Mouse (Mus musculus) adrenal gland, postnatal 25 days (tissue): ENCODE results near the gene Spag16. TPM values are rescaled to one million over a fixed set of nuclear protein-coding genes. Genes with fewer than 3 reads are reported as not detected.
"Not testable (repeated sequence)": the region's sequence is repeated elsewhere in the genome, so short reads cannot be mapped to it uniquely, and the experiment has no call there.

Experiments used
- DNase-seq: peaks from one replicate; pipeline ENCODE4 v3.0.0; 2021; ENCODE audit warnings: mixed read lengths
- long read RNA-seq: library from polyadenylated mRNA; stranded (forward); transcript quantifications from one replicate; pipeline ENCODE4 v2.0.0, GENCODE M21; 2021
- total RNA-seq: library from RNA; stranded (reverse); gene quantifications from 2 replicates; pipeline ENCODE4 v1.2.3, GENCODE M21; 2021

Spag16 gene
- not detected in 2 replicates for total RNA-seq
- long read RNA-seq, result 0 reads

DNA sequence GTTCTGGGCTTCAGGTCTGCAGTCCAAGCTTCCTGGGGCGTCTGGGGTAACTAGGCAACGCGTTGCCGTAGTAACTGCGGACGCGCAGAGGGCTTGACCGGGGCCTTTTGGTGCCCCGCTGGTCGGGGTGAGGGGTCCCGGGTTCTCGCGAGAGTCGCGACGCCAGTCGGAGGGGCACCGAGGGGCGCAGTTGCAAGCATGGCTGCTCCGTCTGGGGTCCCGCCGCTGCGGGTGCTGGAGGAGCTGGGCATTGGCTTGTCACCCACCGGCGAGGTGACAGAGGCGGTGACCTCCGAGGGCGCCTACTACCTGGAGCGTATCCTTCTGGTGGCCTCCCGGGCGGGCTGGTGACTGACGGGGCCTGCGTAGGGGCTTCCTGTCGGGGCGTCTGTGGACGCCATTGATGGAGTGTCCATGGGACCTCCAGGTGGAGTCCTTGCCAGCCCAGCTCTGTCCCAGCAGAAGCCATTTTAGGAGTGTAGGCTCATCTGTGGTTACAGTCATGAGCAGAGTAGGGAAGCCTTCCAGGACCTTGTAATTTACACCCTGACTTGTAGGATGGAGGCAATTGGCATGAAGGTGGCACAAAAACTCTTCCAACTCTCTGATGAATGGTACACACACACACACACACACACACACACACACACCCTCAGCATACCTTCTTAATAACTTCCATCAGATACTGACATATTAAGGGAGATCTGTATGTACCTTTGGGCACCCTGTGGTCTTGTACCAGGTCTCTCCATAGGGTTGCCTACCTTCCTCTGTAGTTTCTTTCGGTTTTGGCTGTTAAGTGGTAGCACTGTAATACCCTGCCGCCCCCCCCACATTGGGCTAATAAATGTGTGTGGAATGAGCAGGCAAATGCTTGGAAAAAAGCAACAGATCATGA lies at the start of gene Spag16:
Spag16 (plus strand) TSS at position 165 of the 898 bp plus-strand sequence.
- DNase-seq, result peak; percentile 32

DNA sequence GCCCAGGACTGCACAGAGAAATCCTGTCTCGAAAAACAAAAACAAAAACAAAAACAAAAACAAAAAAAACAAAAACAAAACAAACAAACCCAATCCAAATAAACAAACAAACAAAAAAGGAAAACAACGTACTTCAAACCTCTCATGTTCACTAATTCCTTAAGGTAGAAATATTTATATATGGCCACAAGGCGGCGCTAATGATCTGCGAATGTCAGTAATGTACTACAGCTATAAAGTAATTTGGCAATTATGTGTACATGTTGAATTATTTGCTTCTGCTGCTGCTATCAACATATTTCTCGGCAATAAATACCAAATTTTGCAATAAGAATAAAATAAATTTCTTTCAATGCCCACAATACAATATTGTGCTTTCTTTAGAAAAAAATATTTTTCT lies 41.6 kb upstream of the Spag16 start:
- DNase-seq, result peak; percentile 37

DNA sequence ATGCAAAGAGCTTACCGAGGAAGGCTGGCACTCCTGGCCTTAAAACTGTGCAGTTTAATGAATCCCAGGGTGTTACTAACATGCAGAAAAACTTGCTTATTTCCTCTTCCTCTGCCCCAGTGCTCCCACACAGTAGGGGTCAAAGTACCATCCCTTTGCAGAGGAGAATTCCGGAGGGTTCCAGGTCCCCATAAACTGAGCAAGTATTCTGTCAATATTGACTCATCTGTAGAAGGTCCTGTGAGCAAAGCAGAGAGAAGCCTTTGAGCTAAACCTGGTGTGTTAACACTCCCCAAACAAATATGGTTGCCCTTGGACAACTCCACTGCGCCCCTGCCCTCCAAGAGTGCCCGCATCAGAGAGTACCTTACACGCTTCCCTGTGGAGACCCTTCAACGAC lies 40.1 kb upstream of the Spag16 start:
- no peak for DNase-seq

DNA sequence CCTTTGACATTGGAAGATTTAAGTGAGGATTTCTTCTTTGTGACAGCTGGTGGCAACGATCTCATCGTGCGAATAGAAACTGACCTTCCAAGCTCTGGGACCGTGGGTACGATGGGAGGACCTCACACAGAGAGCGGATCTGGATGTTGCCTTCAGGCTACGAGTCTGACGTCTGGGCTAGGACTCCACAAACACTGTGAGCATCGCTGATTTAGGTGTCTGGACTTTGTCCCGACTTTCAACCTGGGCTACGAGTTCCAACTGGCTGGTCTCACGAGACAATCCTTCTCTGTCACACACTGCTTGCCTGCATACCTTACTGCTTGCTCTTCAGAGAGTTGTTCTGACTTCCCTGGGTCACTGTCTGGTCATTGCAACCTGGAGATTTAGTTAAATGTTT lies 39.4 kb upstream of the Spag16 start:
- DNase-seq, result no peak

DNA sequence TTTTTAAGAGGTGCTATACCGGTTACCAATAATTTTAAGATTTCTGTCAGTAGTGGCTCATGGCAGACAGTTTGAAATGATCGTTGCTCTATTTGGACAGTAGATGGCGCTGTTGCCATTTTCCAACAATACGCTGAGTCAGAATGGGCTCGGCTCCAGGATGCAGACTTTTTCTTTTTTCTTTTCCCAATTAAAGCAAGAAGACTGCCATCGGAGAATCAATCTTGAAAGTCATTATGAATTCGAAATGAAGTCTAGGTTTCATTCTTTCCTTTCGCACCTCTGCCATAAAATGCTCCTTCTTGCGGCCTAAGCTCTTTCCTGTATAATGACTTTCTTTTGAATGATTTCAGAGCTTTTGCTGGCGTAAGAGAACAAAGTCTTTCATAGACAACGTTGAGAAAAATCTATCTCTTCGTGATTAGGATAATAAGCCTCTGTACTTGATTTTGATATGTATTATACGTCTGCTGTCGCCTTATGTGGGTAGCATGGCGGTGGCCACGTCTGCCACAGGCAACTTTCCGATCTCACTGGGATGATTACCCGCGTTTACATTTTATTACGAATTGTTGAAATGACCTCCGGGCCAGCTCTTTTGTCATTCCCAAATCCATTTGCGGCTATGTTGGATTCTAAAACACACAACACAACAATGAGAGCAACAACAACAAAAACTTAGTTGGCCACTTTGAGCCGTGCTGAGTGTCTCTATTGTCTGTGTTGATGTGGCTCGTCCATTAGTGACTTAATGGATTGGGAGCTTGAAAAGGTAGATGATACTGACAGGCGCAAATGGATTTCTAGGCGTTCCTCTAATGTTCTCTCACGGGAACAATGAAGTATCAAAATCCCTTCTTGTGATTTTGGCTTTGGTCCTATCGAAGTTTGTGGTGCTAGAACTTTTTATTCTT lies 36.2 kb upstream of the Spag16 start:
- peak; percentile 55 for DNase-seq

DNA sequence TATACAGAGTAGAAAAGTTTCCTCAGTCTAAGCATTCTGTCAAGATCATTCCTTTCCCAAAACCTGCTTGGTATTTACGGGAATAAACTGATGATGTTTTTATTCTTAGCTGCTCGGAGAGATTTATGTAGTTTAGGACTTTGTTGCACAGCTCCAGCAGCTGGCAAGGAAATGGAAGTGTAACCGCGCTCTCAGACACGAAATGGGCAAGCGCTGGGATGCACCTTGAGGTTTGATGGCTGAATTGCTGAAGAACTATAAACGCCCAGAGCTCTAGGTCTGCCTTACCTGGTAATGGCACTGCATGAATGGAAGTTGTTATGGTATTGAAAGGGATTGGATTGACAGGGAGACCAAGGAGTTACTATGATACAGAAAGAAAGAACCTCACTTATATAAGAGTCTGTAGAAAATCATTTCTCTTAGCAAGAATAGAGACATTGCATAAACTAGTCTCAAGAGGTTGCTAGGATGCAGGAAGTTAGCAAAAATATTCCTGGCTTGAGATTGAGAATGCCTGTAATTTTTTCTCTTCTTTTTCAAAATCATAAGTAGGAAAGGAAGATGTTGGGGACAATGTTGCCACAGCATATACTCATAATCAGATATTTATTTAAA lies 27.7 kb upstream of the Spag16 start:
- no peak for DNase-seq

DNA sequence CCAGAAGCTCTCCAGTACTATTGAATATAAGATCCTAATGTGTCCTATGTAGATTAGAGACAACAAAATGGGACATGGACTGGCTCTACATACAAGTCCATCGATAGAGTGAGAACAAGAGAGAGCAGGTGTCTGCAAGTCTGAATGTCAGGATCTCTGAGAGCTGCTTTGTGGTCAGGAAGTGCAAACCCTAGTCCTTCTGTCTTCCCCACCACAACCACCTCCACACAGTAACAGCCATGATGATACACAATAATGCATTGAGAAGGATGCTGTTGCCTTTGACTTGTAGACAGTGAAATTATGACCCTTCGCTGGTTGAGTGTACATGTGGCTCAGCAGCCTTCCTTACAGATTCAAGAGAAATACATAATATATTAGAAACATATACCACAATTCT lies 16.6 kb upstream of the Spag16 start:
- DNase-seq, result no peak

DNA sequence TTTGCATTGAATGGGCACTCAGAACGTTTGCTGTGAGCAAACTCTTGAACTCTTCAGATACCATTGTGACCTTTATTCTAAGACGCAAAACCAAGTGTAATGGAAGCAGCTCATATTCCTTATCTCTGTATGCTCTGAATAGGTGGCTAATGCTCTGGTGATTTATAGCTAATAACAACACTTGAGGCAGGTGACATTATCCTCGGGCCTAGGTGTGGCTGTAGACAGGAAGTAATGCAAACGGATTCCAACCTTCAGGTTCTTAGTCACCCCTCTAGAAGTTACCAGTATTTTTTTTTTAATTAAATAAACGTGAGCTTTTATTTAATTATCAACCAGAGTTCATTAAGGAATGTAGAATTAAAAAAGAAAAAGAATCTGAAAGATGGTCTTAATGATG lies 1.1 kb upstream of the Spag16 start:
- not testable (repeated sequence) for DNase-seq

DNA sequence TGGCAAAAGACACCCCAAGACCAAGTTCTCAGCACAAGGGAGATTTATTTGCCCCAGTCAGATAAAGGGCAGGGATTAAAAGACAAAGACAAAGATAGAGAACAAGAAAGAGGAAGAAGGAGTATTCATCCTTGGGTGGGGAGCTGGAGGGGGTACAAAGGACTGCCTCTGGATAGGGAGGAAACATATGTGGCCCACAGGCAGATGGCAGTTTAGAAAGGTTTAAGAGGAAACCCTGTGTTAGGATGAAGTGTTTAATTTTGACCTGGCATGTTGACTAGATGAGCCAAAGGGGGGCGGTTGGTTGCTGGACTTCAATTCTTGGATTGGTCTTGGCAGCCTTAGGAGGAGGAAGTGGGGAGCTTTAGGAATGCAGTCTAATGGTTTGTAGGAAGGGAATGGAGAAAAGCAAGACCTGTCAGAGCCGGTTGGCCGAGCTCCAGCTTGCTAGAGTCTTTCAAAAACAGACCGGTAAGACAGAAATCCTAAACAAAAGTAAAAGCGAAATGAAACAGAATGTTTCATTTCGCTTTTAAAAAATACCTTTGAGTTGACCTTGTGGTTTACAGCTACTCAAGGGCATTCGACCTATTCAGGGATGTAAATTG lies 2.2 kb downstream of the Spag16 start:
- DNase-seq, result no peak

DNA sequence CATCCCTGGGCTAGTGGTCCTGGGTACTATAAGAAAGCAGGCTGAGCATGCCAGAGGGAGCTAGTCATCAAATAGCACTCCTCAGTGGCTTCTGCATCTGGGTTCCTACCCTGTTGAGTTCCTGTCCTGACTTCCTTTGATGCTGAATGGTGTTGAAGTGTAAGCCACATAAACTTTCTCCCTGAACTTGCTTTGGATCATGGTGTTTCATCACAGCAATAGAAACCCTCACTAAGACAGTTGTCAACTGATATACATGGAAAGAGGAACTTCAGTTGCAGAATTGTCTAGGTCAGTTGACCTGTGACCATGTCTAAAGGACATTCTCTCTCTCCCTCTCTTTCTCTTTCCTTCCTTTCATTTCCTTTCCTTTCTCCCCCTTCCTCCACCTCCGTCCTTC lies 3.8 kb downstream of the Spag16 start:
- DNase-seq, result no peak

DNA sequence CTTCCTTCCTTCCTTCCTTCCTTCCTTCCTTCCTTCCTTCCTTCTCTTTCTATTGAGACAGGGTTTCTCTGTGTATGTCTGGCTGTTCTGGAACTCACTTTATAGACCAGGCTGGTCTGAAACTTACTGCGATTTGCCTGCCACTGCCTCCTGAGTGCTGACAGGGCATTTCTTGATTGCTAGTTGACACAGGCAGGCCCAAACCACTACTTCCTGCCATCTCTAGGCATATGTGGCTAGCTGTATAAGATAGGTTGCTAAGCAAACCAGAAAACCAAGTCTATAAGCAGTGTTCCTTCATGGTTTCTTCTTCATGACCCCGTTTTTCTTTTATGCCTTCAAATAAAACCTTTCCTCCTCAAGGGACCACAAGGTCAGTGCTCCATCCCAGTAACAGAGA lies 4.2 kb downstream of the Spag16 start:
- DNase-seq, result no peak

DNA sequence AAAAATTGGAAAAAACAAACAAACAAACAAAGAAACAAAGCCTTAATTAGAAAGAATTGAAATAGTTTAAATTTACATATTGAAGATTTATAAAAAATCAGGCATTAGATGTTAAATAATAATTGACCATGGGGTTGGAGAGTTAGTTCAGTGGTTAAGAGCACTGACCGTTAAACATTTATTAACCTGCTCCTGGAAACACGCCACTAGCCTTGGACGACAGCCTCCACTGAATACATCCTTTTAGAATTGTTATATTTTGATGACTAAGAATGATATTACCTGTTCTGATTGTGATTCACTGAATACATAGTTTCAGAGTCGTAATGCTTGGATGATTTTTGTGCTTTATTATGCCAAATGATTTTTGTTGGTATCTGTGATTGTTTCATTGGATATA lies 6.7 kb downstream of the Spag16 start:
- DNase-seq, result not testable (repeated sequence)

DNA sequence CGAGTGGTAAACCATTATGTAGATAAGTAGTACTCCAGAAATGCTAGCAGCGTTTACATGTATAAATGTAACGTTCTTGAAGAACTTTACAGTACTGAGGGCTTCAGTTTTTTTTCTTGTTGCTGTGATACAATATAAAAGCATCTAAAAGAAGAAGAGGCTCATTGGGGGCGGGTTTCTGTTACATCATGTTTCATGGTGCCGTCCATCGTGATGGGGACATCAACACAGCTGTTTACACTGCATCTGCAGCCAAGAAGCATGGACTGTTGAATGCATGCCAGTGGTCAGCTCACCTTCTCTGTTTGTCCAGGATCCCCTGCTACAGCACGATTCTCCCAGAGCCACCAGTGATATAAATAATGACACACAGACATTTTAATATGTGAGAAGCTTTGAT lies 26.7 kb downstream of the Spag16 start:
- DNase-seq, result no peak

DNA sequence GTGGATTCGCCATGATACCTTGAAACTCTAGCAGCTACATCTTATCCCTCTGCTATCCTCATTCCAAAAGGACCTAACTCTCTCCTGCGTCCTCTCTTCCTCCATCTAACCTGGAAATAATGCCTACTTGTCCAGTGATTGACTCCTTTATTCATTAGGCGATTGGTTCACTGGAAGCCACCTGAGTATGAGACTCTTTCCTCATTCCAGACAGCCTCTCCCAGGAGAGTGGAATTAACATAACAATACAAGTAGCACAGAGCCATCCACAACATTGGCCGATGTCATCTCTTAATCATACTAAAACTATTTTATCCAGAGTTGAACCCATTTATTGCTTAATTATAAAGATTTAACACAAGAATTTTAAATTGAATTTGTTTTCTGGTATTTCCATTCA lies 41.0 kb downstream of the Spag16 start:
- DNase-seq, result no peak

DNA sequence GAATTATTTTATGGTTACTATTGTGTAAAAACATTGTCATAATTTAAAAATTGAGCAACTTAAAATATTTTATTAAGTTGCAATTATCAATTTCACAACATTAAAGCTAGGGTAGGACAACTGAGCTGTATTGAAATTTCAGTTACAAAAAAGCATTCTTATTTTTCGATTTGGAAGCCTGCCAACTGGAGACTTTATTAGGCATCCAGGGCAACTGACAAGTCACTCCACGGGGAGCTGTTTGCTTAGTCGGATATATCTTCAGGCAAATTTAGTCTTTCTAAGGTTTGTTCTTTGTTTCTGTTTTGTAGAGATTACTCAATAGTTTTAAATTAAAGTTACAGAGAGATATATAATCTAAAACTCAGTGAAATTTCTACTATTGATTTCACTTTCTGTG lies 129.8 kb downstream of the Spag16 start:
- no peak for DNase-seq

DNA sequence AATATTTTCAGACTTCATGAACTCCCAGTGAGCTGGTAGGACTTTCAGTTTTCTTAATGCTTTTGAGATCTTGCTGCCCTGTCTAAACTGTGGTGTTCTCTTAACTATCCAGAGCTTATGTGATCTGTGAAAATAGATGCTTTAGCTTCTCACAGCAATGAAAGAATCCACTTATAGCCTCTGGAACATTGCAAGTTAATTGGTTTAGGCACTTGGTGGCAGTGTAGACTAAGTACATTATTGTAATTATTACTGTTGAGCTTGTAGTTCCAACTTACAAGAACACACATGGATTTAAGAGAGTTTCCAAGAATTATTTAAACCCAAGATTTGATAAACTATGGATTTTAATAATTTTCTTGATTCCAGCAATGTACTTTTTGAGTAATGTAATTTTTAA lies 170.1 kb downstream of the Spag16 start:
- no peak for DNase-seq

DNA sequence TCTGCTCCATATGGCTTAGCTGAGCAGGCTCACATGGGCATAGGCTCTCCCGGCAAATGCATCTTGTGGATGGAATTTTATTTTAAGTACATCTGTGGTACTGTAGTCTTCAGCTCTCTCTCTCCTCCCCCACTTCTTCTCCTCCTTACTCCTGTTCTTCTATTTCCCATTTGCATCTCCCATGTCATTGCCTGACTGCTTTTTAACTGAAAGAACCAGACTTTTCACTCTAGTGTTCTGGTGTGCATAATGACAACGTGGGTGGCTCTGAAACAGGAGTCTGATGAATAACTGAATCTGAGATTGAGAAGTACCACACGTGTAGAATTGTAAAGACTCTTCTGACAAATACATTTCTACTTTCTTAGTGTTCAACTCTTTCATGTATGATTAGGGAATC lies 186.2 kb downstream of the Spag16 start:
- no peak for DNase-seq

DNA sequence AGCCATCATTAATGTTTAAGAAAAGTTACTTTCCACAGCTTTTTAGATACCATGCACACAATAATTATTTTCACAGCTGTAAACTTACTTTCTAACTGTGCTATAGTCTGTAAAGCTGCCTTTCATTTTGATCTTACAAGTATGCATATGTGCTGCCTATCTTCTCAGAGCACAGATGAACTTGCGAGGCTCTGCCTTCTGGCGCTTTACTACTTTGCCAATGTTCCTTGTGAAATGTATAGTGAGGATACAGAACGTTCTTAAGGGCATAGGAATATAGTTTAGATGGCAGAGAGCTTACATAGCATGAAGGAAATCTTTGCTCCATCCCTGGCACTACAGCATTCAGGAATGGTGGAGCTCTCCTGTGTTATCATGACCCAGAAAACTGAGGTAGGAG lies 210.6 kb downstream of the Spag16 start:
- DNase-seq, result no peak

DNA sequence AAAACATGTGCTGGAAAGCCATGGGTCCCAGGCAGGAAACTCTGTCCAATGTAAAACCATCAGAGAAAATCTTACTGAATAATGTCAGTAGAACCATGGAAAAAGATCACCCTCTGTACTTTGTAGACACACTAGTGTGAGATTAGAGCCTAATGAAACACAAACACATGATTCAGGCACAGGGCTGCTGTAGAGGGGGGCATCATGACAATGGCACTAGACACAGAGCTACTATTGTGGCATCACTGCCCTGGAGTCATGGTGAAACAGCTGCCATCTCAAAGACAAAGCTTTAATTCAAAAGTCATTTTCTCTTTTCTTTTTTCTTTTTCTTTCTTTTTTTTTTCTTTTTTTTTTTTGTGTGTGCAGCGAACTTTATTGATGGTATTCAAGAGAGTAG lies 240.6 kb downstream of the Spag16 start:
- DNase-seq, result no peak

DNA sequence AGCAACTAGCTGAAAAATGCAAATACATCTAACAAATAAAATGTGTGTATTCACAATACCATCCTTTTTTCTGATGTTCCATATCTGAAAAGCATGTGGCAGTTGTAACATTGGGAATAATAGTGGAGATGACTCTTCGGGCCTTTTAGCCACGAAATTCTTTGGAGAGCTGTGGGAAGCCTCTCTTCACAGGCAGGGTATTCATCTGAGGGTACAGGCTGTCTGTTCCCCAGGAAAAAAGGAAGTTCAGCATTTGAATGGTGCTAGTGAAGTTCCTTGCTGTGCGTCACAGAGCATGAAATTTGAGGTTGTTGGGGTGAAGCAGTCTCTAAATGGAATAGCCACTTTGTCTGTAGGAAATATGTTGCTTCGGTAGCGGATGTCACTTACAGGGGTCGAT lies 246.7 kb downstream of the Spag16 start:
- no peak for DNase-seq

DNA sequence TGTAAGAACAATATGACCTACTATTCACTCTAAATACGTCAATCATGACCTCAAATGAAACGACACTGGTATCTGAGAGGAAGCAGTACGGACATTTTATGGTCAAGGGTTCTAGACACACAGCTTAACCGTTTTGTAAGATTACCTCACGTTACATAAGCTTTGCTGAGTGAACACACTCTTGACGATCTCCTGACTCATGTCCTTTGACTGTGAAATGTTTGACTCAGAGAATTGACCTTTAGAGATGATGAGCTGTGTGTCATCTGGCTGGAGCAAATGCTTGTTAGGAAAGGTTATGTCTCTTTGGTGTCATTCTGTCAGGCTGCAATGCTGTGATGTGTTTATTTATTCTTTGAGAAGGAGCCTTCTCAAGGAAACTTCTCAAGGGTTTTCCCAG lies 252.0 kb downstream of the Spag16 start:
- no peak for DNase-seq

DNA sequence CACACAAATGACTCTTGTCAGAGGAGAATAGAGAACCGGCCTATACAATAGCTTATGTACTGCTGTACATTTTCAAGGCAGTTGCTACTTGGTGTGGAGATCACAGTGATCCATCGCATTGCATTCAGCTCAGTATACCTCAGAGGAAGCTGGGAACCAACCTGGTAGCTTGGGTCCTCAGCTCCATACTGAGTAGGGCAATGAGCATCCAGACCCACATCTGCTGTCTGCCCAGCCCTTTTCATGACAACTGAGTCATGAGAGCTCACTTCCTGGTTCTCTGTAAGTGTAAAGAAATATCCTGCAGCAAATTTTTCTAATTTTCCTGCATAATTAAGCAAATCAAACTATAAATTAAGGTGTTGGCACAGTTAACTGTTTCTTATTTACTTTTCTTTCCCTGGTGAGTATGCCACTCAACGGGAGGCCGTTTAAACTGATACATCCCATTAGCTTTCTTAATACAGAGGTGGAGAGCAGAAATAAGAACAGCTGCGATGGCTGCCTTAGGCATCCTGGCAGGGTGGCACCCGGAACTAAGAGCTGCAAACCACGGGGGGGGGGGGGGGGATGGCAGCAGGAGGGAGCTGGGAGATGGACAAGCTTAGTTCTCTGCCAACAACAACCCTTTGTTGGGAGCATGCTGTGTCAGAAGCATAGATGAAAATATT lies 255.6 kb downstream of the Spag16 start:
- no peak for DNase-seq
